Mouse (Mus musculus) kidney, adult 2 months (tissue): ENCODE measurements around the gene Sgpp2.

ENCODE experiments used
- CTCF ChIP-seq: fragments of 200-500 bp; conservative IDR thresholded peaks from 2 replicates; pipeline ENCODE4 v1.5.1; 2011; ENCODE audit warnings: low read depth, mild to moderate bottlenecking, control low read depth, low read length, moderate library complexity, mixed read lengths; ENCODE audit not compliant: insufficient read depth, insufficient read length
- POLR2A ChIP-seq: fragments of 200-500 bp; IDR thresholded peaks from one replicate; pipeline ENCODE4 v1.6.1; 2011; ENCODE audit warnings: low read depth, low read length, control low read depth

GRCm38 (mm10) chr1:78372316-78372715, 62.2 kb downstream of the Sgpp2 start:
- TF ChIP-seq POLR2A (no peak), CTCF (no peak)
